Mouse (Mus musculus): Measurements from ENCODE around the gene Prss8. TPM values are rescaled to one million over a fixed set of nuclear protein-coding genes. Genes with fewer than 3 reads are reported as not detected.

Prss8 gene
- polyA plus RNA-seq, 1 experiment from 2014 or later, result 125 TPM

DNA sequence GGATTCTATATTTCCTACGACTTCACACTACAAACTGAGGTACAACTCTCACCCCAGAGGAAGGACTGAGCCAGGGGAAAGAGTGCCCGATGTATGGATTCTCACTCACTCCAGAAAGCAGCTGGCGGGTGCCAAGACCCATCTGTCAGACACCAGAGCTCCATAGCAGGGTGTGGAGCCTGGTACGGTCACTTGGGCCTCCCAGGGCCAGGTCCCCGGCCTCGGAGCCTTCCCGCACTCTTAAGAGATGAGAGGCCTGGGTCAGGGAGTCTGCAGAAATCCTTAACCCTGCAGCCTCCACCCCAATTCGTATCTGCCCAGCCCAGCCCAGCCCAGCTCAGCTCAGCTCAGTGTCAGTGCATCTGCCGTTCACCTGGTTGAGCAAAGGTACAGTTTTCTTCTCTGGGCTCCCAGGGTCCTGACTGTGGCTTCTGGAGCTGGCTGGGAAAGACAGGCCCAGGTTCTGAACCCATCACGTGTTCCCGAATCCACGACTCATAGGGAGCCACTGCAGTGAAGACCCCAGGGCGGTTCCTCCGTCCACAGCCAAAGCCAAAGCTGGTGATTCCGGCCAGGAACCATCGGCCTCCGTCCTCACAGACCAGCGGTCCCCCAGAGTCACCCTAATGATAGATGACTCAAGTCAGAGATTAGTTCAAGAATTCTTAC, 6.4 kb upstream of the Prss8 start:
- no peak for DNase-seq (ENCODE audit: low spot score)
- Histone ChIP-seq H3K27me3 (ENCODE audit: insufficient read depth, low read length) (no peaks in the 10 kb centered on the region), H3K4me1 (replicated peaks; ENCODE audit: insufficient read depth, low read length) (peaks cover 23% of the 10 kb centered on the region), H3K9ac (ENCODE audit: low read depth, low read length) (peak overlapping the region; percentile 77; the same call in 1 of the 2 replicates), H3K27ac (no peak overlapping the region), H3K4me3 (replicated peaks; ENCODE audit: low read depth, low read length) (peak overlapping the region; percentile 69), H3K4me2 (ENCODE audit: low read length) (peak overlapping the region; percentile 97), H3K9me3 (replicated peaks; ENCODE audit: low read length) (no peaks in the 10 kb centered on the region), H3K36me3 (ENCODE audit: insufficient read depth, low read length) (no peaks in the 10 kb centered on the region)
- no peak for ATAC-seq (replicated peaks; ENCODE audit: low FRiP score, low read depth)
- TF ChIP-seq CTCF (IDR thresholded peaks at IDR 0.05; ENCODE audit: low read depth), result no peak
- WGBS, result 58% methylated on average over 18 of the region's 18 CpGs

DNA sequence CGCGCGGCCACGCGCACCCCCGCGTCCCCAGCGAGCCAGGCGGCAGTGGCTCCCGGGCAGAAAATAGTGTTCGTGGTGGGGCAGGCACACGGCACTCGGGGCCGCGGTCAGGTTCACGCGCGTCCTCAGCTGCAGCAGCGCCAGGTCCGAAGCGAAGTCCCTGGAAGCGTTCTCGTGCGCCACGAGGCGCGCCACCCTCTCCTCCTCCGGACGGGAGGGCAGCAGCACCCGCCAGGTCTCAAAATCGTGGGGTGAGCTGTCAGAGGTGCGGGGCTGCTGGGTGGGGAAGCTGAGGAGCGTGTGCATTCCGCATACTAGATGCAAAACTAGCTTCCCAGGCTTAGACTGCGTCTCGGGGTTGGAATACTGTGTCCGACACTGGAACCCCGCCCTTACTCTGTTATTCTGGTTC, 5.8 kb upstream of the Prss8 start:
- Histone ChIP-seq H3K36me3 (ENCODE audit: insufficient read depth, low read length) (no peaks in the 10 kb centered on the region), H3K9me3 (replicated peaks; ENCODE audit: low read length) (no peaks in the 10 kb centered on the region), H3K4me2 (ENCODE audit: low read length) (peak overlapping the region; percentile 97), H3K27me3 (ENCODE audit: insufficient read depth, low read length) (no peaks in the 10 kb centered on the region), H3K4me1 (replicated peaks; ENCODE audit: insufficient read depth, low read length) (peaks cover 27% of the 10 kb centered on the region), H3K4me3 (replicated peaks; ENCODE audit: low read depth, low read length) (peak overlapping the region; percentile 69), H3K9ac (ENCODE audit: low read depth, low read length) (peak overlapping the region; percentile 77), H3K27ac (peak overlapping the region; percentile 36; the same call in 1 of the 2 replicates)
- TF ChIP-seq CTCF (IDR thresholded peaks at IDR 0.05; ENCODE audit: low read depth), result no peak
- no peak for DNase-seq (ENCODE audit: low spot score)
- ATAC-seq (replicated peaks; ENCODE audit: low FRiP score, low read depth), result peak; percentile 37
- WGBS, result under 1% methylated on average over 38 of the region's 38 CpGs

DNA sequence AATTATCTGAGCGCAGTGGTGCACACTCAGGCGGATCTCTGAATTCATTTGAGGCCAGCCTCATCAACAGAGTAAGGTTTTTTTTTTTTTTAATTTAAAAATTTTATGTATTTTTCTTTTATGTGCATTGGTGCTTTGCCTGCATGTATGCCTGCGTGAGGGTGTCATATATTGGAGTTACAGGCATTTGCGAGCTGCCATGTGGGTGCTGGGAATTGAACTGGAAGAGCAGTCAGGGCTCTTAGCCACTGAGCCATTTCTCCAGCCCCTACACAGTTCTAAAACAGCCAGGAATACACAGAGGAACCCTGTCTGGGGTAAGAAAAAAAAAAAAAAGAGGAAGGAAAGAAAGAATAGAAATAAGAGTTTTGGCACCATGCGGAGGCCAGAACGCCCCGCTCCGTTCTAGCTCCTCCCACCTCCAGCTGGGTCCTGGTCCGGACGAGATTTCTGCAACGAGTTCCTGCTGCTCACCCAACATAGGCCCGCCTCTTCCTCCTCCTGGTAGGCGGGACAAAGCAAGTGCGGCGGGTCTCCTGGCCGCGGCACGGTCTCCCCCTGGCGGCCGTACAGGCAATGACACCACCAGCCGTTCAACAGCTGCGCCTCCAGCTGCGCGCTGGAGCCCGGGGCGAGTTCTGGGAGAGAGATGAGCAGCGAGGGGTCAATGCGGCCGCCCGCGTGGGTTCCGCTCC, 5.3 kb upstream of the Prss8 start:
- peaks cover 27% of the 10 kb centered on the region for H3K4me1 ChIP-seq (replicated peaks; ENCODE audit: insufficient read depth, low read length)
- peak overlapping the region; percentile 69 for H3K4me3 ChIP-seq (replicated peaks; ENCODE audit: low read depth, low read length)
- peak overlapping the region; percentile 37; the same call in 1 of the 2 replicates for H3K27ac ChIP-seq
- peak; percentile 99 for TF ChIP-seq CTCF (IDR thresholded peaks at IDR 0.05; ENCODE audit: low read depth)
- H3K27me3 ChIP-seq (ENCODE audit: insufficient read depth, low read length), result no peaks in the 10 kb centered on the region
- peak overlapping the region; percentile 77 for H3K9ac ChIP-seq (ENCODE audit: low read depth, low read length)
- H3K36me3 ChIP-seq (ENCODE audit: insufficient read depth, low read length), result no peaks in the 10 kb centered on the region
- peak; percentile 98 for DNase-seq (ENCODE audit: low spot score)
- H3K9me3 ChIP-seq (replicated peaks; ENCODE audit: low read length), result no peaks in the 10 kb centered on the region
- peak; percentile 88 for ATAC-seq (replicated peaks; ENCODE audit: low FRiP score, low read depth)
- H3K4me2 ChIP-seq (ENCODE audit: low read length), result peak overlapping the region; percentile 97
- WGBS, result 5% methylated on average over 30 of the region's 32 CpGs

DNA sequence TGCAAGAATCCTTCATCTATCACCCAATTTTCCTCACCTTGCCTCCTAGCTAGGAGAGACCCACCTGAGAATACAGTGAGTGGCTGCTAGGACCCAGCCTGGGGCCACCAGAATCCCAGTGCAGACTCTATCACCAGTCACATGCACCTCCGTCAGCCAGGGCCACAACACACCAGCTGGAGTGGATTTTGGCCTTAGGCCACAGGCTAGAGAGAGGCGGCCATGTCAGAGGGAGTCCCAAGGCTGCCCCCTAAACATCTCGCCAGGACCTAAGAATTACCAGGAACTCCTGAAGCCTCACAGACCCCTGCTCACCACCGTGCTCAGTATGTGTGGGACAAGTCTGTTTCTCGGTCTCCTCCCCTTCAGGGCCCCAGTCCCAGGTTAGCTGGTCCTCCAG, 4.2 kb upstream of the Prss8 start:
- Histone ChIP-seq H3K27me3 (ENCODE audit: insufficient read depth, low read length) (no peaks in the 10 kb centered on the region), H3K4me1 (replicated peaks; ENCODE audit: insufficient read depth, low read length) (peaks cover 27% of the 10 kb centered on the region), H3K4me2 (ENCODE audit: low read length) (no peak overlapping the region), H3K27ac (no peak overlapping the region), H3K4me3 (replicated peaks; ENCODE audit: low read depth, low read length) (no peak overlapping the region), H3K36me3 (ENCODE audit: insufficient read depth, low read length) (no peaks in the 10 kb centered on the region), H3K9me3 (replicated peaks; ENCODE audit: low read length) (no peaks in the 10 kb centered on the region), H3K9ac (ENCODE audit: low read depth, low read length) (no peak overlapping the region)
- DNase-seq (ENCODE audit: low spot score) (no peak), ATAC-seq (replicated peaks; ENCODE audit: low FRiP score, low read depth) (no peak)
- WGBS, result 76% methylated on average over 5 of the region's 5 CpGs
- TF ChIP-seq CTCF (IDR thresholded peaks at IDR 0.05; ENCODE audit: low read depth), result no peak

DNA sequence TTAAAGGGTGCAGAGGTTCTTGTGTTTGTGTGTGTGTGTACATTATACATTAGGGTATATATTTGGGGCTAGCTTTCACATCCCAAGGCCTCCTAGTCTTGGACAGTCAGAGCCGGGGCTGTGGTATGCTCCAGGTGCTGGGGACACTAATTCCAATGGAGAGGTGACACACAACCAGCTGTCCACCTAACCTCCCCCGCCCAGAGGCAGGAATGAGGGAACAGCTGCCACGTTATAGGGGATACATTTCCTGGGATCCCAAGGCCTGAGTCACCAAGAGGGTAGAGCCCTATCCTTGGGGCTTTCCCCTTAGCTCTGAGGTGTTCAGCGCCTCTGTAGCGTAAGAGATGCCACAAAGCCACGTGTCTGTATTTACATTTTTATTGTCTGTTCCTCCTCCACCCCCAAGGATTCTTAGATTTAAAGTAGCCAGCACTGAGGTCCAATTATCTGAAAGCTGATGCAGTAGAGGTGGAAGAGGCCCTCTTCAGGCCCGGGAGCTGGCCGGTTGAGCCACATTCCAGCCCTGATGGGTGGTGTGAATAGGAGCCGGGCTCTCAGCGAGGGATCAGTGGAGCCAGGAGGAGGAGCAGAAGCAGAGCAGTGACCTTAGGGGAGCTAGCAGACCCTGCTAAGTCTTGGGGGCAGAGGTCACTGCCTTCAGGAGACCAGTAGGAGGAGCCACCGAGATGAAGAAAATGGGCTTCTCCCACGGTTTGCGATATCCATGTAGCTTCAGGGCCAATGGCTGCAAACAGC, 2.5 kb upstream of the Prss8 start:
- 0 out of 2 replicates have a peak overlapping the region, but pooled peaks have one; percentile 8 for H3K4me2 ChIP-seq (ENCODE audit: low read length)
- H3K9ac ChIP-seq (ENCODE audit: low read depth, low read length), result no peak overlapping the region
- H3K27me3 ChIP-seq (ENCODE audit: insufficient read depth, low read length), result no peaks in the 10 kb centered on the region

More for the DNA sequence above, 2.5 kb upstream of the Prss8 start:
- WGBS, result 19% methylated on average over 13 of the region's 13 CpGs
- peak; percentile 25; the same call in 1 of the 2 replicates for TF ChIP-seq CTCF (IDR thresholded peaks at IDR 0.05; ENCODE audit: low read depth)
- Histone ChIP-seq H3K36me3 (ENCODE audit: insufficient read depth, low read length) (no peaks in the 10 kb centered on the region), H3K4me3 (replicated peaks; ENCODE audit: low read depth, low read length) (no peak overlapping the region), H3K9me3 (replicated peaks; ENCODE audit: low read length) (no peaks in the 10 kb centered on the region), H3K4me1 (replicated peaks; ENCODE audit: insufficient read depth, low read length) (peaks cover 31% of the 10 kb centered on the region), H3K27ac (peak overlapping the region; percentile 85)
- peak; percentile 52 for DNase-seq (ENCODE audit: low spot score)
- no peak; the same call in 1 of the 2 replicates for ATAC-seq (replicated peaks; ENCODE audit: low FRiP score, low read depth)
